Mouse (Mus musculus): ENCODE results near the gene Mpped2. TPM values are rescaled to one million over a fixed set of nuclear protein-coding genes. Genes with fewer than 3 reads are reported as not detected.

Gene Mpped2
- total and polyA plus RNA-seq, 2 experiments from 2014 or later: 42.6 to 79.4 TPM

GRCm38 (mm10) chr2:106733396-106733795 lies 40.3 kb downstream of the Mpped2 start:
- Histone ChIP-seq H3K27me3 (ENCODE audit: insufficient read depth, low read length) (no peaks in the 10 kb centered on the region), H3K4me1 (ENCODE audit: insufficient read depth, low read length) (no peaks in the 10 kb centered on the region), H3K9ac (replicated peaks; ENCODE audit: low read length, poor library complexity, severe bottlenecking) (no peak overlapping the region), H3K9me3 (ENCODE audit: low read length) (no peaks in the 10 kb centered on the region), H3K36me3 (ENCODE audit: insufficient read depth, low read length) (no peaks in the 10 kb centered on the region), H3K4me2 (ENCODE audit: low read depth, low read length, poor library complexity, severe bottlenecking) (no peak overlapping the region), H3K27ac (ENCODE audit: low read depth, low read length) (no peak overlapping the region), H3K4me3 (ENCODE audit: low read depth, low read length) (no peak overlapping the region)
- WGBS: 65% methylated on average over 5 of the region's 5 CpGs
- no peak for TF ChIP-seq CTCF (IDR thresholded peaks at IDR 0.05)
- ATAC-seq (ENCODE audit: low FRiP score) (no peak), DNase-seq (ENCODE audit: low spot score) (no peak)

GRCm38 (mm10) chr2:106734004-106734403 lies 40.9 kb downstream of the Mpped2 start:
- no peak overlapping the region for H3K9ac ChIP-seq (replicated peaks; ENCODE audit: low read length, poor library complexity, severe bottlenecking)
- H3K4me3 ChIP-seq (ENCODE audit: low read depth, low read length): no peak overlapping the region
- no peak for ATAC-seq (ENCODE audit: low FRiP score)
- H3K4me1 ChIP-seq (ENCODE audit: insufficient read depth, low read length): no peaks in the 10 kb centered on the region
- no peak for TF ChIP-seq CTCF (IDR thresholded peaks at IDR 0.05)
- WGBS: 56% methylated on average over 4 of the region's 4 CpGs
- H3K27ac ChIP-seq (ENCODE audit: low read depth, low read length): no peak overlapping the region
- H3K4me2 ChIP-seq (ENCODE audit: low read depth, low read length, poor library complexity, severe bottlenecking): no peak overlapping the region
- H3K27me3 ChIP-seq (ENCODE audit: insufficient read depth, low read length): no peaks in the 10 kb centered on the region
- no peak for DNase-seq (ENCODE audit: low spot score)
- H3K9me3 ChIP-seq (ENCODE audit: low read length): no peaks in the 10 kb centered on the region
- H3K36me3 ChIP-seq (ENCODE audit: insufficient read depth, low read length): no peaks in the 10 kb centered on the region

DNA sequence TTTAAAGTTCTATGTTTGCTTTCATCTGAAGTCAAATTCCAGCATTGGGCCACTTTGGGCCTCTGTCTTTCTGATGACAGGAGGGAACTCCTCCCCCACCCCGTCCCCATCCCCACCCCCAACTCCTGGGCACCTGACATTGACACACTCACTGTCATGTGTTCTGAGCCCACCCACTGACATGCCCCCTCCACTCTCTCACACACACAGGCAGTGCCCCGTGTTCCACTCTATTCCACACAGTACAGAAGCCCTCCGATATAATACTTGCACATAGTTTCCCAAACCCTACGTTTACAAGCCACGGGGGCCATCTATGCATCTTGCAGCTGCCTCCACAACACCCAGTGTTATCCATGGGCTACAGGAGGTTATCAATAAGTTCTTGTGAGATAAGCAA lies 42.1 kb downstream of the Mpped2 start:
- no peak for TF ChIP-seq CTCF (IDR thresholded peaks at IDR 0.05)
- Histone ChIP-seq H3K27ac (ENCODE audit: low read depth, low read length) (no peak overlapping the region), H3K9me3 (ENCODE audit: low read length) (no peaks in the 10 kb centered on the region), H3K4me3 (ENCODE audit: low read depth, low read length) (no peak overlapping the region), H3K9ac (replicated peaks; ENCODE audit: low read length, poor library complexity, severe bottlenecking) (no peak overlapping the region), H3K36me3 (ENCODE audit: insufficient read depth, low read length) (no peaks in the 10 kb centered on the region), H3K27me3 (ENCODE audit: insufficient read depth, low read length) (no peaks in the 10 kb centered on the region), H3K4me2 (ENCODE audit: low read depth, low read length, poor library complexity, severe bottlenecking) (no peak overlapping the region), H3K4me1 (ENCODE audit: insufficient read depth, low read length) (no peaks in the 10 kb centered on the region)
- ATAC-seq (ENCODE audit: low FRiP score) (no peak), DNase-seq (ENCODE audit: low spot score) (no peak)
- WGBS: 83% methylated on average over 5 of the region's 5 CpGs

DNA sequence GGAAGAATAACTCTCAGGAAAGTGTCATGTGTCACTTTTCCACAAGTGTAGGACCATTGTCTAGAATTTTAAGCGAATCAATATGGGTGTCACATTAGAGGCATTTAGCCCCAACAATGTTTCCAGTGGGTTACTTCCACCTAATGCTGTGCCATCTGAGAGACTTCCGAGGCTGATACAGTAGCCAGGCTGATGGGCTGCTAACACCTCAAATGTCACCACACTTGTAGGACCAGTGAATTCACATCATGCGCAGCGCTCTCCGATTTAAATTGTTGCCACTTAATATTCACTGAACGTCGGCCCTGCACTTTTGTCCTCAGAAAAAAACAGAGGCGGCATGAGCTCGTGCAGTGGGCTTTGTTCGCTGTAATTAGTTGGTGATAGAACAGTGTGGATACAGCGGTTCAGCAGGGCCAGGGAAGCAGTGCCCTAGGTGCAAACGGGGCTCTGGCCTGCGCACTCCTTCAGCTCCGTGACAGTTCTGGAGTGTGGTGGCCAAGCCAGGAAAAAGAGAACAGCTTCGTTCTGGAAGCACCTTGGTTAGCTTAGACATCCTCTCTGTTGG lies 42.8 kb downstream of the Mpped2 start:
- H3K4me2 ChIP-seq (ENCODE audit: low read depth, low read length, poor library complexity, severe bottlenecking): peak overlapping the region; percentile 3; the same call in 1 of the 2 replicates

GRCm38 (mm10) chr2:106738951-106739350 lies 45.9 kb downstream of the Mpped2 start:
- no peak for TF ChIP-seq CTCF (IDR thresholded peaks at IDR 0.05)
- WGBS: 95% methylated on average over 5 of the region's 5 CpGs
- no peak overlapping the region for H3K4me2 ChIP-seq (ENCODE audit: low read depth, low read length, poor library complexity, severe bottlenecking)
- no peaks in the 10 kb centered on the region for H3K36me3 ChIP-seq (ENCODE audit: insufficient read depth, low read length)
- H3K27ac ChIP-seq (ENCODE audit: low read depth, low read length): no peak overlapping the region
- DNase-seq (ENCODE audit: low spot score): no peak
- no peaks in the 10 kb centered on the region for H3K9me3 ChIP-seq (ENCODE audit: low read length)
- H3K27me3 ChIP-seq (ENCODE audit: insufficient read depth, low read length): no peaks in the 10 kb centered on the region
- ATAC-seq (ENCODE audit: low FRiP score): no peak
- H3K4me1 ChIP-seq (ENCODE audit: insufficient read depth, low read length): no peaks in the 10 kb centered on the region
- H3K4me3 ChIP-seq (ENCODE audit: low read depth, low read length): no peak overlapping the region
- H3K9ac ChIP-seq (replicated peaks; ENCODE audit: low read length, poor library complexity, severe bottlenecking): no peak overlapping the region

More for the DNA sequence above, 42.8 kb downstream of the Mpped2 start:
- DNase-seq (ENCODE audit: low spot score): no peak
- H3K27me3 ChIP-seq (ENCODE audit: insufficient read depth, low read length): no peaks in the 10 kb centered on the region
- ATAC-seq (ENCODE audit: low FRiP score): 0 out of 2 replicates have a peak, but pooled peaks have one; percentile 23
- H3K27ac ChIP-seq (ENCODE audit: low read depth, low read length): no peak overlapping the region
- H3K4me3 ChIP-seq (ENCODE audit: low read depth, low read length): no peak overlapping the region
- H3K36me3 ChIP-seq (ENCODE audit: insufficient read depth, low read length): no peaks in the 10 kb centered on the region
- 40% methylated on average over 15 of the region's 15 CpGs for WGBS
- H3K4me1 ChIP-seq (ENCODE audit: insufficient read depth, low read length): no peaks in the 10 kb centered on the region
- H3K9me3 ChIP-seq (ENCODE audit: low read length): no peaks in the 10 kb centered on the region
- no peak for TF ChIP-seq CTCF (IDR thresholded peaks at IDR 0.05)
- no peak overlapping the region for H3K9ac ChIP-seq (replicated peaks; ENCODE audit: low read length, poor library complexity, severe bottlenecking)

- no peak overlapping the region for H3K4me3 ChIP-seq (ENCODE audit: low read depth, low read length)
- no peaks in the 10 kb centered on the region for H3K27me3 ChIP-seq (ENCODE audit: insufficient read depth, low read length)
- no peak for ATAC-seq (ENCODE audit: low FRiP score)
- no peaks in the 10 kb centered on the region for H3K4me1 ChIP-seq (ENCODE audit: insufficient read depth, low read length)
- WGBS: 75% methylated on average over 4 of the region's 4 CpGs
- DNase-seq (ENCODE audit: low spot score): no peak
- no peak overlapping the region for H3K27ac ChIP-seq (ENCODE audit: low read depth, low read length)
- no peak for TF ChIP-seq CTCF (IDR thresholded peaks at IDR 0.05)
- no peak overlapping the region for H3K4me2 ChIP-seq (ENCODE audit: low read depth, low read length, poor library complexity, severe bottlenecking)
- H3K9ac ChIP-seq (replicated peaks; ENCODE audit: low read length, poor library complexity, severe bottlenecking): no peak overlapping the region
- H3K36me3 ChIP-seq (ENCODE audit: insufficient read depth, low read length): no peaks in the 10 kb centered on the region
- no peaks in the 10 kb centered on the region for H3K9me3 ChIP-seq (ENCODE audit: low read length)
Observed at GRCm38 (mm10) chr2:106744086-106744485, 51.0 kb downstream of the Mpped2 start.

Measured in midbrain, postnatal 0 days (tissue).